Mouse (Mus musculus) embryonic fibroblast, embryonic 13.5 days (primary cell): ENCODE data around the gene Aak1.

ENCODE experiments used
- CTCF ChIP-seq: IDR thresholded peaks from 2 replicates; pipeline ENCODE4 v1.5.1; 2011; ENCODE audit warnings: mild to moderate bottlenecking, control low read depth, low read length, moderate library complexity, borderline replicate concordance; ENCODE audit not compliant: insufficient read depth
- POLR2A ChIP-seq: IDR thresholded peaks from 2 replicates; pipeline ENCODE4 v1.6.1; 2011; ENCODE audit warnings: low read depth, mild to moderate bottlenecking, control low read depth, low read length, moderate library complexity

DNA sequence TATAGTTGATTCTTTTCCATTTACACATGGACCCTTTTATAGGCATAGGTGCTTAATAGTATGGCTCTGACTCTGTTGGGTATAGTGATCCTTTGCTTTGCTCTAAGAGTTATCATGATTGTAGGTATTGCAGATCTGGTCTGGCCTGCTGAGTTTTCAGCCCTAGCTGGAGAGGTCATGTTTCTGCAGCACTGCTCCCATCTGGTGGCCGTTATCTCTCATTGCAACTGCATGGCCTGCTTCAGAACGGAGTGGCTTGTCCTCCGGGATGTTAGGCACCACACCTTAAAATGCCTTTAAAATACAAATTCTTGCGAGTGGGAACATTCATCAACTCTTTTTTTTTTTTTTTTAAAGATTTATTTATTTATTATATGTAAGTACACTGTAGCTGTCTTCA lies 72.6 kb downstream of the Aak1 start:
- no peak for TF ChIP-seq POLR2A
- peak; percentile 94 for TF ChIP-seq CTCF
